Comparison of ENCODE assay signal across 21 mouse cellular contexts in the genomic region with DNA sequence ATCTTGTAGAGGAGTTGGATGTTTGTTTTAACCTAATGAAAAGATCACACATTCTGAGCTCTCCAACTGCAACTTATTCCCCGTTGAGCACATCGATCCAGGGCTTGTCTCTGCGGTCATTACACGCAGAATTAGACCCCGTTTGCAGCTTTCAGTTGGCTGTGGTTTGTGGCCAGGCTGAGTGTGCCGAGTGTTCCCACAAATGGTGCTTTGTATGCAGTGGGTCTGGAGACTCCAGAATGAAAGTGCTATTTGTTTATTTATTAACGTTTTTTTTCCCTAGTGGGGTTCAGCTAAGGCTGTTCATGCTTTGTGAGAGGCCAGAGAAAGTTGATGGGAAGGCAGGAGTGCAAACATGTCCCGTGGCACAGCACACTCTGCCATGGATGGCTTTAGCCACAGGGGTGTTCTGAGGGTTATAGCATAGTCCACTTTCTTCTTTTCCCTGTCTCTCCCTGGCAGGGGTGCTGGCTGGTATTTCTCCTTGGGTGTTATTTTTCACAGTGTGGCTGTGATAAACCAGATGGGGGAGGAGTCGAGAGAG.
DNase-seq lines count a peak whose midpoint lies in the region; ATAC-seq and TF ChIP-seq lines count a peak whose summit lies in the region.
"Had no signal": no experiment of that assay in that cellular context is flagged by ENCODE, and none has a peak within 500 bp of the region (broad histone marks: within the 10 kb centered on the region; RNA-seq: fewer than 3 reads in every experiment).

No protein-coding gene starts in this region.

- H3K4me1 ChIP-seq in hindbrain, postnatal 0 days (ENCODE audit: insufficient read depth, low read length): no peaks in the 10 kb centered on the region
- no peaks in the 10 kb centered on the region for H3K4me1 ChIP-seq in hindbrain, embryonic 12.5 days
- no peaks in the 10 kb centered on the region for H3K4me1 ChIP-seq in neural tube, embryonic 13.5 days (replicated peaks)
- H3K4me1 ChIP-seq in neural tube, embryonic 15.5 days: no peaks in the 10 kb centered on the region
- no peaks in the 10 kb centered on the region for H3K4me1 ChIP-seq in embryonic facial prominence, embryonic 14.5 days (ENCODE audit: control insufficient read depth, insufficient read depth, low read length)
- no peaks in the 10 kb centered on the region; the same call in 1 of the 2 replicates for H3K4me1 ChIP-seq in limb, embryonic 15.5 days
- no peaks in the 10 kb centered on the region for H3K4me1 ChIP-seq in stomach, postnatal 0 days (replicated peaks; ENCODE audit: control insufficient read depth, insufficient read depth)
- H3K4me1 ChIP-seq: forebrain, embryonic 12.5 days; heart, embryonic 15.5 days; hindbrain, embryonic 15.5 days had no signal

- no peak for DNase-seq in hindbrain, postnatal 0 days (ENCODE audit: low spot score)
- peak; percentile 32 for DNase-seq in embryonic facial prominence, embryonic 14.5 days (ENCODE audit: low spot score)
- DNase-seq in stomach, postnatal 0 days (ENCODE audit: low spot score): no peak
- DNase-seq: adrenal gland, postnatal 14 days; cerebellum, adult 18-20 months; cerebellum, postnatal 10 days; gastrocnemius, postnatal 10 days; heart, adult 2 months had no signal

- no peak overlapping the region for H3K9ac ChIP-seq in hindbrain, postnatal 0 days (replicated peaks; ENCODE audit: low read length)
- no peak overlapping the region for H3K9ac ChIP-seq in hindbrain, embryonic 12.5 days
- H3K9ac ChIP-seq in neural tube, embryonic 13.5 days: no peak overlapping the region
- H3K9ac ChIP-seq in neural tube, embryonic 15.5 days (replicated peaks): no peak overlapping the region
- H3K9ac ChIP-seq in embryonic facial prominence, embryonic 14.5 days (ENCODE audit: low read depth, low read length): no peak overlapping the region
- no peak overlapping the region for H3K9ac ChIP-seq in limb, embryonic 15.5 days
- no peak overlapping the region for H3K9ac ChIP-seq in stomach, postnatal 0 days (ENCODE audit: low read length)
- H3K9ac ChIP-seq: forebrain, embryonic 12.5 days; heart, embryonic 15.5 days; hindbrain, embryonic 15.5 days had no signal

- no peaks in the 10 kb centered on the region for H3K27me3 ChIP-seq in hindbrain, postnatal 0 days (ENCODE audit: insufficient read depth, low read length)
- no peaks in the 10 kb centered on the region for H3K27me3 ChIP-seq in hindbrain, embryonic 12.5 days
- no peaks in the 10 kb centered on the region for H3K27me3 ChIP-seq in neural tube, embryonic 13.5 days
- no peaks in the 10 kb centered on the region for H3K27me3 ChIP-seq in neural tube, embryonic 15.5 days (replicated peaks)
- H3K27me3 ChIP-seq in embryonic facial prominence, embryonic 14.5 days (replicated peaks; ENCODE audit: control insufficient read depth, insufficient read depth, low read length): no peaks in the 10 kb centered on the region
- H3K27me3 ChIP-seq in limb, embryonic 15.5 days: no peaks in the 10 kb centered on the region
- H3K27me3 ChIP-seq in stomach, postnatal 0 days (ENCODE audit: control insufficient read depth, insufficient read depth, low read length): no peaks in the 10 kb centered on the region
- H3K27me3 ChIP-seq: CH12.LX; forebrain, embryonic 12.5 days; heart, embryonic 15.5 days; hindbrain, embryonic 15.5 days; Patski had no signal

- TF ChIP-seq CTCF in hindbrain, postnatal 0 days (IDR thresholded peaks at IDR 0.05; ENCODE audit: low read depth): no peak
- TF ChIP-seq CTCF in stomach, postnatal 0 days (IDR thresholded peaks at IDR 0.05; ENCODE audit: low read depth): no peak

- WGBS in hindbrain, postnatal 0 days: 60% methylated on average over 9 of the region's 9 CpGs
- 77% methylated on average over 9 of the region's 9 CpGs for WGBS in hindbrain, embryonic 12.5 days
- 73% methylated on average over 9 of the region's 9 CpGs for WGBS in neural tube, embryonic 13.5 days
- 68% methylated on average over 9 of the region's 9 CpGs for WGBS in neural tube, embryonic 15.5 days
- WGBS in embryonic facial prominence, embryonic 14.5 days: 55% methylated on average over 9 of the region's 9 CpGs
- 59% methylated on average over 9 of the region's 9 CpGs for WGBS in limb, embryonic 15.5 days
- 73% methylated on average over 9 of the region's 9 CpGs for WGBS in stomach, postnatal 0 days

- no peak overlapping the region for H3K4me2 ChIP-seq in hindbrain, postnatal 0 days (ENCODE audit: low read depth, low read length)
- no peak overlapping the region for H3K4me2 ChIP-seq in hindbrain, embryonic 12.5 days (replicated peaks)
- no peak overlapping the region for H3K4me2 ChIP-seq in neural tube, embryonic 13.5 days
- H3K4me2 ChIP-seq in neural tube, embryonic 15.5 days: no peak overlapping the region
- no peak overlapping the region for H3K4me2 ChIP-seq in embryonic facial prominence, embryonic 14.5 days (ENCODE audit: low read depth, low read length)
- H3K4me2 ChIP-seq in limb, embryonic 15.5 days: no peak overlapping the region
- no peak overlapping the region for H3K4me2 ChIP-seq in stomach, postnatal 0 days (replicated peaks; ENCODE audit: low read depth)
- H3K4me2 ChIP-seq: forebrain, embryonic 12.5 days; heart, embryonic 11.5 days; heart, embryonic 15.5 days; hindbrain, embryonic 15.5 days had no signal

- H3K4me3 ChIP-seq in hindbrain, postnatal 0 days (ENCODE audit: low read length): no peak overlapping the region
- H3K4me3 ChIP-seq in hindbrain, embryonic 12.5 days: no peak overlapping the region
- no peak overlapping the region for H3K4me3 ChIP-seq in neural tube, embryonic 13.5 days
- no peak overlapping the region for H3K4me3 ChIP-seq in neural tube, embryonic 15.5 days (replicated peaks)
- H3K4me3 ChIP-seq in embryonic facial prominence, embryonic 14.5 days (ENCODE audit: low read depth, low read length): no peak overlapping the region
- no peak overlapping the region for H3K4me3 ChIP-seq in limb, embryonic 15.5 days
- no peak overlapping the region for H3K4me3 ChIP-seq in stomach, postnatal 0 days (ENCODE audit: low read depth, low read length)
- H3K4me3 ChIP-seq: forebrain, embryonic 12.5 days; heart, adult 2 months; heart, embryonic 15.5 days; hindbrain, embryonic 10.5 days; hindbrain, embryonic 15.5 days had no signal

- H3K27ac ChIP-seq in hindbrain, postnatal 0 days: no peak overlapping the region
- no peak overlapping the region for H3K27ac ChIP-seq in hindbrain, embryonic 12.5 days
- no peak overlapping the region for H3K27ac ChIP-seq in neural tube, embryonic 13.5 days (replicated peaks)
- H3K27ac ChIP-seq in neural tube, embryonic 15.5 days (replicated peaks): no peak overlapping the region
- no peak overlapping the region for H3K27ac ChIP-seq in embryonic facial prominence, embryonic 14.5 days (replicated peaks; ENCODE audit: low read depth, low read length)
- no peak overlapping the region for H3K27ac ChIP-seq in limb, embryonic 15.5 days
- H3K27ac ChIP-seq in stomach, postnatal 0 days (replicated peaks): no peak overlapping the region
- H3K27ac ChIP-seq: forebrain, embryonic 12.5 days; heart, adult 2 months; heart, embryonic 15.5 days; hindbrain, embryonic 10.5 days; hindbrain, embryonic 15.5 days had no signal

- no peaks in the 10 kb centered on the region for H3K36me3 ChIP-seq in hindbrain, postnatal 0 days (ENCODE audit: insufficient read depth, low read length)
- H3K36me3 ChIP-seq in hindbrain, embryonic 12.5 days: no peaks in the 10 kb centered on the region
- H3K36me3 ChIP-seq in neural tube, embryonic 13.5 days: no peaks in the 10 kb centered on the region
- H3K36me3 ChIP-seq in neural tube, embryonic 15.5 days: no peaks in the 10 kb centered on the region
- H3K36me3 ChIP-seq in embryonic facial prominence, embryonic 14.5 days (ENCODE audit: control insufficient read depth, insufficient read depth, low read length): no peaks in the 10 kb centered on the region
- no peaks in the 10 kb centered on the region for H3K36me3 ChIP-seq in limb, embryonic 15.5 days
- H3K36me3 ChIP-seq in stomach, postnatal 0 days (ENCODE audit: control insufficient read depth, insufficient read depth, low read length): no peaks in the 10 kb centered on the region
- H3K36me3 ChIP-seq: forebrain, embryonic 12.5 days; heart, embryonic 15.5 days; hindbrain, embryonic 10.5 days; hindbrain, embryonic 15.5 days had no signal

- no peak for TF ChIP-seq EP300 in stomach, postnatal 0 days (optimal IDR thresholded peaks at IDR 0.05)

- peak; percentile 27; the same call in 1 of the 2 replicates for ATAC-seq in hindbrain, postnatal 0 days
- no peak for ATAC-seq in hindbrain, embryonic 12.5 days (ENCODE audit: low FRiP score)
- peak; percentile 27; the same call in 1 of the 2 replicates for ATAC-seq in neural tube, embryonic 13.5 days (ENCODE audit: low read depth)
- ATAC-seq in neural tube, embryonic 15.5 days (ENCODE audit: low FRiP score): no peak
- ATAC-seq in embryonic facial prominence, embryonic 14.5 days (ENCODE audit: low read depth): no peak
- ATAC-seq in limb, embryonic 15.5 days (ENCODE audit: insufficient number of reproducible peaks, low FRiP score, low TSS enrichment, low read depth): peak; percentile 80; the same call in 1 of the 2 replicates
- no peak for ATAC-seq in stomach, postnatal 0 days (ENCODE audit: low FRiP score, low TSS enrichment)
- ATAC-seq: activated CD4-positive, CD25-positive, alpha-beta regulatory T cell, adult 4 months; forebrain, embryonic 16.5 days; Patski had no signal

- H3K9me3 ChIP-seq in hindbrain, postnatal 0 days (ENCODE audit: low read length): no peaks in the 10 kb centered on the region
- no peaks in the 10 kb centered on the region for H3K9me3 ChIP-seq in hindbrain, embryonic 12.5 days (replicated peaks)
- no peaks in the 10 kb centered on the region for H3K9me3 ChIP-seq in neural tube, embryonic 13.5 days
- H3K9me3 ChIP-seq in neural tube, embryonic 15.5 days (replicated peaks): no peaks in the 10 kb centered on the region
- H3K9me3 ChIP-seq in embryonic facial prominence, embryonic 14.5 days (ENCODE audit: control insufficient read depth, low read length): no peaks in the 10 kb centered on the region
- no peaks in the 10 kb centered on the region for H3K9me3 ChIP-seq in limb, embryonic 15.5 days
- no peaks in the 10 kb centered on the region for H3K9me3 ChIP-seq in stomach, postnatal 0 days (ENCODE audit: control insufficient read depth, low read length)
- H3K9me3 ChIP-seq: forebrain, embryonic 12.5 days; heart, embryonic 15.5 days; hindbrain, embryonic 10.5 days; hindbrain, embryonic 15.5 days had no signal

Comparison
In these comparisons a context has a peak if more than half of its experiments do, and no peak if none do; other contexts are left out.
1. ATAC-seq: peak in hindbrain, postnatal 0 days (single experiment), neural tube, embryonic 13.5 days (single experiment) and limb, embryonic 15.5 days (single experiment); none in hindbrain, embryonic 12.5 days (single experiment), neural tube, embryonic 15.5 days (single experiment), embryonic facial prominence, embryonic 14.5 days (single experiment) and stomach, postnatal 0 days (single experiment).